Mouse (Mus musculus): ENCODE measurements around the gene Abhd13. TPM values are rescaled to one million over a fixed set of nuclear protein-coding genes. Genes with fewer than 3 reads are reported as not detected.
A peak's percentile ranks its signal among the peaks of the same experiment; 100 is the strongest.

Gene Abhd13
- total RNA-seq (2021) = 10 to 100 TPM; 11.3 to 13.0 TPM

- intact Hi-C loops (cut with DNase I) = loop anchor here (2.0 to 10.0 kb wide), 2 partner anchors 257 to 323 kb away; no protein-coding TSS in a partner anchor
- DNase-seq (ENCODE audit: low spot score) = peak; percentile 95
Measured at GRCm38 (mm10) chr8:9977573-9978314, at the start of gene Abhd13, which contains the start of gene Lig4. Gene Abhd13, plus strand, starts transcription at chr8:9977707. Gene Lig4, minus strand, starts transcription at chr8:9977686.

DNA sequence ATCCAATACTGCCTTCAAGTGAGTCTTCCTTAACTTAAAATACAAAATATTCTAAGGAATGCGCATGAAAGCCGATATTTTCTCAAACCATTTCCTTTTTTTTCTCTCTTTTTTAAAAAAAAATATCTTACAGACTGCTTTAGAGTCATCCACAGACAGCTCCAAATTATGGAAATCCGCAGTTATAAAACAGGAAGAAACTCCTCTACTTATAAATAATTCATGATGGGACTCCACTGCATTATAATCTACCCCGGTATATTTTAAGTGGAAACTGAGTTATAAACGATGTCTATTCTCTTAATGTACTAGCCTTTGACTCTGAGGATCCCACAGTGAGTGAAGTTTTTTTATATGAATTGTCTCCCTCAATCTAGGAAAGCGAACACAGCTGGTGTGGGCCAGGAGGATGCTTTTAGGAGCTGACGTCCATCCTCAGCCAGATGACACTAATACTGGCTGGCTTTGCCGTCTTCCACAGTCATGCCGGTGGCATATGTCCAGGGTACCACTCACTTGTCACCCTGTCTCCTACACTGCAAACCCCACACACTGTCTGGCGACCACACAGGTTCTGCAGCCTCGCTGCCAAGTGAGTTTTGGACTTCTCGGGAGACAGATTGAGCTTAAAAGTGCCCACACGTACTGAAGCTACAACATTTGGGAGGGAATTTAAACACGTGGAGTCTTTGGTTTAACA lies 47.6 kb upstream of the Abhd13 start:
- intact Hi-C loops (cut with DNase I) = no loop called here
- no peak for DNase-seq (ENCODE audit: low spot score)

GRCm38 (mm10) chr8:9932711-9933110 lies 44.8 kb upstream of the Abhd13 start:
- intact Hi-C loops (cut with DNase I) = no loop called here
- DNase-seq (ENCODE audit: low spot score) = no peak

- intact Hi-C loops (cut with DNase I) = loop anchor here (2.0 to 5.0 kb wide), 2 partner anchors 588 to 702 kb away; no protein-coding TSS in a partner anchor
- no peak for DNase-seq (ENCODE audit: low spot score)
Measured at GRCm38 (mm10) chr8:9934891-9935565, 42.5 kb upstream of the Abhd13 start.

DNA sequence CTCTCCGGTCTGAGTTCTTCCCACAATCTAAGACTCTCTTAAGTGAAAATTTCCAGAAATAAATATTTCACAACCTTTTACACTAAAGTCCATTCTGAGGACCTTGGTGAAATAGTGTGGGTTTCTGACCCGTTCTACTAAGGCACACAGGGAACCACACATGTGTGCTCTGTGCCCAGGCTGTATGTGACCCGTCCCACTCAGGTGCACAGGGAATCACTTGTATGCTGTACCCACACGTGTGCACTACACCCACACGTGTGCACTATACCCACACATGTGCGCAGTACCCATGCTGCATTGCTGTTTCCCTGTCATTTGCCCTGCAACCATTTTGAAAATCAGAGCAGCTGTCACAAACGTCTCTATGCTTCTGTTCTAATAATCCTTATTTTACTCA lies 41.9 kb upstream of the Abhd13 start:
- DNase-seq (ENCODE audit: low spot score) = no peak
- intact Hi-C loops (cut with DNase I) = loop anchor here (2.0 to 5.0 kb wide), 2 partner anchors 588 to 703 kb away; no protein-coding TSS in a partner anchor

DNA sequence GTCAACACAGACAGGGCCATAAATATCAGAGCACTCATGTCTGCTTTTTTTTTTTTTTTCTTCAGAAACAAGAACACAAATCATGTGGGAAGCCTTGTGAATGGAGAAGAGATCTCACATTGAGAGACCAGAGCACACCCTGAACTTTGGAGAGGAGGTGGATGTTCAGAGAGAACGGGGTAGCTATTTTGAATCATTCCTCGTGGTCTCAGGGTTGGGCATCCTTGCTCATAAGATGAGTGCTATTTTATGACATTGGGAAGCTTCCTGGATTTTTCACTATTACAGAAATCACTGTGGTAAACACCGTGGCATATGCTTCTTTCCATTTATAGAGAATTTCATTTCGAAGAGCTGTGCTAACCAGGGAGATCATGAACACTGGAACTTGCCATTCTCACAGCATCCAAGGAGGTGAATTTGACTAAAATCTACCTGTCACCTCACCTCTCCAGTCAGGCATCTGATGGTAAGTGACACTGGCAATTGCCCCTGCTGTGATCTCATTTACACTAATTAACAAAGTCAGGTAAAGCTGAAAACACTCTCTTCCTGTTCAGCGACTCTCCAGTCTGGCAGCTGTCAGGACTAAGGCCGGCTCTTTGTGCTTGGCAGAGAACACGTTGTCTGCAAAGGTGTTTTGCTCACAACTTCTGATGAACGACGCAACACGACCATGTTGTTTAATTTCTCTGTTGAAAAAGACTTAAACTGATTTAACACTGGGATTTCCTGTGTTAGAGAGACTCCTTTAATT lies 28.2 kb upstream of the Abhd13 start:
- DNase-seq (ENCODE audit: low spot score) = no peak
- intact Hi-C loops (cut with DNase I) = no loop called here

- no peak for DNase-seq (ENCODE audit: low spot score)
- intact Hi-C loops (cut with DNase I) = no loop called here
Measured at GRCm38 (mm10) chr8:9958338-9958737, 19.2 kb upstream of the Abhd13 start.

DNA sequence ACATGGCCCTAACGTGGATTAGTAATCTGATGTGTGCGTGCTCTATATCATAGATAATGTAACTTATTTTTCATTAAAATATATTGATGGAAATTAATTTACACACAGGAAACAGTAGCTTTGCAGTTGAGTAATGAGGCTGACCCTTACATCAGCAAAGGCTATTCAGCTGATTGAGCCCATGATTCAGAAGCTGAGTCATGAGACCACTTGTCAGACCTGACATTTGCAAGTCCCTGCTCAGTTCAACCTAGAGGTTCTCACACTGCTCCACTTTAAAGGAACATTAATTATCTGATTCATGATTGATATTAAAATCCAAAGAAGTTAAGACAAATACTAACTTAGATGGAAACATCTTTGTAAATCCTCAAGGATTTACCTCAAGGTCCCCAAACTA lies 17.6 kb upstream of the Abhd13 start:
- no peak for DNase-seq (ENCODE audit: low spot score)
- intact Hi-C loops (cut with DNase I) = no loop called here

- intact Hi-C loops (cut with DNase I) = loop anchor here (10.0 kb wide), 1 partner anchor 263 kb away; no protein-coding TSS in a partner anchor
- DNase-seq (ENCODE audit: low spot score) = no peak
Measured at GRCm38 (mm10) chr8:9971866-9972265, 5.6 kb upstream of the Abhd13 start.

DNA sequence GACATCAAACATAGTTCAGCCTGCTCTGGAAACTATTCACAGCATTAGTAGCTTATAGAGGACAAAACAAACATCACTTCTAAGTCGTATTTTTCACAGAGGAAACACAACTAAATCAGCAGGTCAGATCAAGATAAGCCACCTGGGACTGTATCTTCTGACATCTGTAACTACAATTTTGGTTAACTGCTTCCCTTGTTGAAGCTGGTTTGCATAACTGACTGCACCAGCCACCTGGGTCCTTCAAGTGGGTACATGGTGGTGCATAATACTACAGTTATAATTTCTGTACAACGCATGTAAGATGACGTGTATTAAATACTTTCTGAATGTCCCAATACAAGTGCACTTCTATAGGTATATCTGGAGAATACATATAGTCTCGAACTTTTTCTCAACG lies 2.2 kb upstream of the Abhd13 start:
- no peak for DNase-seq (ENCODE audit: low spot score)
- intact Hi-C loops (cut with DNase I) = loop anchor here (10.0 kb wide), 1 partner anchor 260 kb away; no protein-coding TSS in a partner anchor

DNA sequence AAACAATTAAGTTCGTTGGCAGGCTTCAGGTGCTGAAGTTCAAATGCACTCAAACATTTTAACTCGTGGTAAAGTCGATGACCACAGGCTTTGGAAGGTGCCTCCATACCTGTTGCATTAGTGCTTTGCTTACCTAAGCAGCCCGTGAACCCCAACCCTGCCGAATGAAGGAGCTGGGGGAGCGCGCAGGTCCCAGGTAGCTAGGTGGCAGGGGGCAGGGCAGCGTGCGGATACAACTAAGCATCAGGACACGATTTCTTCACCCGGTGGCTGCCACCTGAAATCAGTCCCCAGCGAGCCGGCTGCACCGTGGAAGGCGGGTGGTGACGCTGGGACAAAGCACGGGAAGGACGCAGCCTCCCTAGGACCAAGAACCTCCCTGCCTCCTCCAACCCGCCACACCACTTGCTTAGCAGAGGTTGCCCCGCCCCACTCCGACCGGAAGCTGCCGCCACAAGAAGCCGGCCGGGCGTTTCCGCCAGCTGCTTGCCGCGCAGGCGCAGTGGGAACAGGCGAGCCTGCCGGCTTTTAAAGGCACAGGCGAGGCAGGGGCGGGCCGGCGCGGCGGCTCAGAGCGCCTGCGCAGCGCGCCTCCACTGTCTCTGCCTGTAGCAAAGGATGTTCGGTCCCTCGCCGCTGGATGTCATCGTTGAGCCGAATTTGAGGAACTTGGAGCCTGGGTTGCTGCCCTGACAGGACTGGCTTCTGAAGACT lies 1.5 kb upstream of the Abhd13 start:
- peak; percentile 99 for DNase-seq (ENCODE audit: low spot score)
- intact Hi-C loops (cut with DNase I) = loop anchor here (1.0 to 10.0 kb wide), 4 partner anchors 66 to 426 kb away; no protein-coding TSS in a partner anchor

DNA sequence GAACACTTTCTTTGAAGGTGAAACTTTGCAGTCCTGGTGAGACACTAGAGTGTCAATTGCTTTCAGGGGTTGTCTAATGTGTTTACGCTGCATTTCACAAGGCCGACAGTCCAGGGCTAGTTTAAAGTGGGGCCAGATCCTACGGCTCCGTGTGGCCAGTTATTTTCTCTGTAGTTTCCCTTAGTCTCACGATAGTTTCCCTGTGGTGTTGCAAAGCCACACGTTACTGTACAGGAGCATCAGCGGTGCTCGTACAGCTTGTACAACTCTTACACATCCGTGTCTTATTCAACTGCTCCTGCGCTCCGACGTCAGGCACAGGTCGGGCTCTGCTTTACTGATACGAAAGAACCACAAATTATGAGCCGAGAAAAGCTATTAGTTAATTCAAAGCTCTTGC lies 491 bp upstream of the Abhd13 start:
- DNase-seq (ENCODE audit: low spot score) = no peak
- intact Hi-C loops (cut with DNase I) = loop anchor here (2.0 to 10.0 kb wide), 2 partner anchors 258 to 324 kb away; no protein-coding TSS in a partner anchor

- intact Hi-C loops (cut with DNase I) = loop anchor here (10.0 kb wide), 1 partner anchor 256 kb away; no protein-coding TSS in a partner anchor
- no peak for DNase-seq (ENCODE audit: low spot score)
Measured at GRCm38 (mm10) chr8:9978475-9979230, 1.1 kb downstream of the Abhd13 start.

- DNase-seq (ENCODE audit: low spot score) = no peak
- intact Hi-C loops (cut with DNase I) = loop anchor here (10.0 kb wide), 1 partner anchor 255 kb away; no protein-coding TSS in a partner anchor
Measured at GRCm38 (mm10) chr8:9979746-9980145, 2.2 kb downstream of the Abhd13 start.

- DNase-seq (ENCODE audit: low spot score) = no peak
- intact Hi-C loops (cut with DNase I) = no loop called here
Measured at GRCm38 (mm10) chr8:9980188-9980587, 2.7 kb downstream of the Abhd13 start.

DNA sequence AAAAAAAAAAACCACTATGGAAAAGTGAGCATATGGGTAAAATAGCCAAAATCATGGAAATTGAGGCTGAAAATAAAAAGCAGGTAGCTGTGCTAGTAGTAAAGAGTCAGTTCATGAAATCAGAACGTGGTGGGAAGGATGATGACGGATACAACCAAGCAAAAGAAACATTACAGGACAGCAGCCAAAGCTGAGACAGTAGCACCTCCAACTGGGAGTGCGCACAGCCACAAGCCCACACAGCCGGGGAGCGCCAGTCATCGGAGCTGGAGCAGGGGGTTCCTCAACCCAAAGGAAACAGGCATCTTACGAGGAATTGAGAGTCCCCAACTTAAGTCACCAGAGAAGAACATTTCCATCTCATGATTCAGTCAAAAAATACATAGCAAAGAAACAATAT lies 26.6 kb downstream of the Abhd13 start:
- intact Hi-C loops (cut with DNase I) = no loop called here
- DNase-seq (ENCODE audit: low spot score) = no peak

GRCm38 (mm10) chr8:10006156-10006985 lies 28.9 kb downstream of the Abhd13 start, which contains the start of gene Tnfsf13b:
Gene Tnfsf13b, plus strand, starts transcription at chr8:10006467.
- DNase-seq (ENCODE audit: low spot score) = no peak
- intact Hi-C loops (cut with DNase I) = no loop called here
